Mouse (Mus musculus) liver, postnatal 0 days (tissue): ENCODE measurements around the gene Clec12a.

Source experiments
- CTCF ChIP-seq: sonication (generic); IDR thresholded peaks from 2 replicates; pipeline ENCODE4 v1.5.1; 2016; ENCODE audit warnings: antibody characterized with exemption, low read depth
- EP300 ChIP-seq: IDR thresholded peaks from 2 replicates; pipeline ENCODE4 v1.6.1; 2016; ENCODE audit warnings: antibody characterized with exemption, low read depth, mild to moderate bottlenecking

GRCm38 (mm10) chr6:129355774-129356173 lies 13.3 kb downstream of the Clec12a start:
- TF ChIP-seq EP300 (no peak), CTCF (no peak)
